In the genomic region with DNA sequence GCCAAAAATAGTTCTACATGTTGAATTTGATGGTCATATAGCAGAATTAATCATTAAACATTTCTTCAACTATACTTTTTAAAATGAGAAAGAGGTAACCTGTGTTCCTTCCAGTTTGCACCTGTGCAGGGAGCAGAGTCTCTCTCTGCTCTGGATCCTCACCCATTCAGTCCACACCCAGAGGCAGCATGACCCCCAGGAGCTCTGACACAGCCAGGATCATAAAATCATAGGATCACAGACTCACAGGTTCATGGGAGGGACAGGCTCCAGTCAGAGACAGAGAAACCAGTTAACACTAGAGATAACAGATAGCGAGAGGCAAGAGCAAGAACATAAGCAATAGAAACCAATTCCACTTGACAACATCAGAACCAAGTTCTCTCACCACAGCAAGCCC, we compare ENCODE assay signal across 20 mouse cellular contexts. TPM values are rescaled to one million over a fixed set of nuclear protein-coding genes. Genes with fewer than 3 reads are reported as not detected.
DNase-seq lines count a peak whose midpoint lies in the region; ATAC-seq lines count a peak whose summit lies in the region.
"Had no signal": no experiment of that assay in that cellular context is flagged by ENCODE, and none has a peak within 500 bp of the region (broad histone marks: within the 10 kb centered on the region; RNA-seq: fewer than 3 reads in every experiment).

No protein-coding gene starts in this region.

- H3K36me3 ChIP-seq in liver, embryonic 12.5 days: peaks cover 37% of the 10 kb centered on the region
- no peaks in the 10 kb centered on the region for H3K36me3 ChIP-seq in intestine, embryonic 16.5 days (ENCODE audit: control insufficient read depth, insufficient read depth, low read length)
- H3K36me3 ChIP-seq in kidney, embryonic 14.5 days (ENCODE audit: control insufficient read depth, insufficient read depth, low read length): peaks cover 14% of the 10 kb centered on the region; the same call in 1 of the 2 replicates
- H3K36me3 ChIP-seq in midbrain, embryonic 15.5 days (replicated peaks): peaks cover 20% of the 10 kb centered on the region; the same call in 1 of the 2 replicates

- no peak overlapping the region for H3K4me3 ChIP-seq in liver, embryonic 12.5 days
- H3K4me3 ChIP-seq in intestine, embryonic 16.5 days (ENCODE audit: low read length): no peak overlapping the region
- H3K4me3 ChIP-seq in kidney, embryonic 14.5 days (ENCODE audit: low read length): no peak overlapping the region
- no peak overlapping the region for H3K4me3 ChIP-seq in midbrain, embryonic 15.5 days
- H3K4me3 ChIP-seq: embryonic facial prominence, embryonic 13.5 days; forebrain, embryonic 12.5 days; heart, embryonic 10.5 days; heart, embryonic 15.5 days; hindbrain, embryonic 13.5 days had no signal

- peak; percentile 60; the same call in 1 of the 2 replicates for ATAC-seq in liver, embryonic 12.5 days
- peak; percentile 98 for ATAC-seq in intestine, embryonic 16.5 days
- ATAC-seq in megakaryocyte-erythroid progenitor cell, adult 5-6 weeks (replicated peaks; ENCODE audit: low FRiP score, low TSS enrichment, poor library complexity, severe bottlenecking): 0 out of 2 replicates have a peak, but pooled peaks have one; percentile 61
- no peak for ATAC-seq in kidney, embryonic 14.5 days (ENCODE audit: low FRiP score, low TSS enrichment)
- ATAC-seq in midbrain, embryonic 15.5 days (replicated peaks): no peak
- ATAC-seq: forebrain, embryonic 16.5 days had no signal

- H3K4me1 ChIP-seq in liver, embryonic 12.5 days: peaks cover 21% of the 10 kb centered on the region
- no peaks in the 10 kb centered on the region for H3K4me1 ChIP-seq in intestine, embryonic 16.5 days (ENCODE audit: control insufficient read depth, insufficient read depth, low read length)
- no peaks in the 10 kb centered on the region for H3K4me1 ChIP-seq in kidney, embryonic 14.5 days (ENCODE audit: control insufficient read depth, insufficient read depth, low read length)
- no peaks in the 10 kb centered on the region for H3K4me1 ChIP-seq in midbrain, embryonic 15.5 days
- H3K4me1 ChIP-seq: embryonic facial prominence, embryonic 13.5 days; forebrain, embryonic 12.5 days; heart, embryonic 10.5 days; hindbrain, embryonic 13.5 days had no signal

- no peak overlapping the region for H3K4me2 ChIP-seq in liver, embryonic 12.5 days
- H3K4me2 ChIP-seq in intestine, embryonic 16.5 days (ENCODE audit: low read depth, low read length): no peak overlapping the region
- H3K4me2 ChIP-seq in kidney, embryonic 14.5 days (replicated peaks; ENCODE audit: low read depth, low read length): no peak overlapping the region
- no peak overlapping the region for H3K4me2 ChIP-seq in midbrain, embryonic 15.5 days
- H3K4me2 ChIP-seq: embryonic facial prominence, embryonic 13.5 days; forebrain, embryonic 12.5 days; heart, embryonic 15.5 days; hindbrain, embryonic 13.5 days had no signal

- no peak overlapping the region for H3K27ac ChIP-seq in liver, embryonic 12.5 days
- H3K27ac ChIP-seq in intestine, embryonic 16.5 days (ENCODE audit: low read length): no peak overlapping the region
- H3K27ac ChIP-seq in kidney, embryonic 14.5 days (ENCODE audit: low read depth, low read length): no peak overlapping the region
- H3K27ac ChIP-seq in midbrain, embryonic 15.5 days: no peak overlapping the region
- H3K27ac ChIP-seq: embryonic facial prominence, embryonic 13.5 days; forebrain, embryonic 12.5 days; heart, embryonic 10.5 days; hindbrain, embryonic 13.5 days had no signal

- no peaks in the 10 kb centered on the region for H3K9me3 ChIP-seq in liver, embryonic 12.5 days (replicated peaks)
- no peaks in the 10 kb centered on the region for H3K9me3 ChIP-seq in intestine, embryonic 16.5 days (ENCODE audit: control insufficient read depth, low read length)
- H3K9me3 ChIP-seq in kidney, embryonic 14.5 days (ENCODE audit: control insufficient read depth, low read length): no peaks in the 10 kb centered on the region
- no peaks in the 10 kb centered on the region for H3K9me3 ChIP-seq in midbrain, embryonic 15.5 days
- H3K9me3 ChIP-seq: forebrain, embryonic 12.5 days; heart, embryonic 10.5 days; heart, embryonic 15.5 days had no signal

- H3K27me3 ChIP-seq in liver, embryonic 12.5 days (replicated peaks): no peaks in the 10 kb centered on the region
- H3K27me3 ChIP-seq in intestine, embryonic 16.5 days (replicated peaks; ENCODE audit: control insufficient read depth, insufficient read depth, low read length): no peaks in the 10 kb centered on the region
- no peaks in the 10 kb centered on the region for H3K27me3 ChIP-seq in kidney, embryonic 14.5 days (ENCODE audit: control insufficient read depth, insufficient read depth, low read length)
- H3K27me3 ChIP-seq in midbrain, embryonic 15.5 days (replicated peaks): no peaks in the 10 kb centered on the region
- H3K27me3 ChIP-seq: embryonic facial prominence, embryonic 13.5 days; forebrain, embryonic 12.5 days; heart, embryonic 15.5 days; hindbrain, embryonic 13.5 days had no signal

- DNase-seq in liver: no peak
- peak; percentile 23 for DNase-seq in A20 (ENCODE audit: low read depth, low spot score)
- DNase-seq: adrenal gland, postnatal 14 days; cerebellum, adult 18-20 months; cerebellum, adult 9-11 months; cerebellum, postnatal 36 days; gastrocnemius, postnatal 10 days; heart, adult 18-20 months; heart, postnatal 14 days had no signal

- 31% methylated on average over 1 of the region's 1 CpGs for WGBS in liver, embryonic 12.5 days (ENCODE audit: insufficient replicate concordance)
- WGBS in intestine, embryonic 16.5 days: 64% methylated on average over 1 of the region's 1 CpGs
- 95% methylated on average over 1 of the region's 1 CpGs for WGBS in kidney, embryonic 14.5 days
- WGBS in midbrain, embryonic 15.5 days: 100% methylated on average over 1 of the region's 1 CpGs

- no peak overlapping the region for H3K9ac ChIP-seq in liver, embryonic 12.5 days
- no peak overlapping the region for H3K9ac ChIP-seq in intestine, embryonic 16.5 days (ENCODE audit: low read depth, low read length)
- no peak overlapping the region for H3K9ac ChIP-seq in kidney, embryonic 14.5 days (ENCODE audit: low read depth, low read length)
- H3K9ac ChIP-seq in midbrain, embryonic 15.5 days: no peak overlapping the region
- H3K9ac ChIP-seq: embryonic facial prominence, embryonic 13.5 days; forebrain, embryonic 12.5 days; heart, embryonic 15.5 days; hindbrain, embryonic 13.5 days had no signal

RNA-seq across cellular contexts. Expression of a gene that starts 11.7 kb away (rescaled TPM):
- 12.5 and 14.6 TPM in 2 replicates for polyA plus RNA-seq in liver, embryonic 12.5 days (2016; fragmentation: Nextera tagmentation; extraction: Ambion mirVana)
- 3.5 and 3.9 TPM in 2 replicates for polyA plus RNA-seq in intestine, embryonic 16.5 days (2015; fragmentation: Nextera tagmentation; extraction: Ambion mirVana)
- 28.1 and 48.0 TPM in 2 replicates for total RNA-seq in megakaryocyte-erythroid progenitor cell, adult 5-6 weeks (2014; fragmentation: Nextera tagmentation)
- total RNA-seq in megakaryocyte-erythroid progenitor cell, adult 5-6 weeks (2017): 44.1 and 45.7 TPM in 2 replicates
- polyA plus RNA-seq in kidney, embryonic 14.5 days (2014; fragmentation: Nextera tagmentation; extraction: Ambion mirVana): 14.0 TPM in 2 replicates
- polyA plus RNA-seq in midbrain, embryonic 15.5 days (2015; fragmentation: Nextera tagmentation; extraction: Ambion mirVana): 7.3 and 8.1 TPM in 2 replicates

Comparison
In these comparisons a context has a peak if more than half of its experiments do, and no peak if none do; other contexts are left out.
1. ATAC-seq: peak in liver, embryonic 12.5 days (single experiment), intestine, embryonic 16.5 days (single experiment) and megakaryocyte-erythroid progenitor cell, adult 5-6 weeks (single experiment); none in kidney, embryonic 14.5 days (single experiment) and midbrain, embryonic 15.5 days (single experiment).